9 mouse cellular contexts compared by ENCODE assay signal in the genomic region with DNA sequence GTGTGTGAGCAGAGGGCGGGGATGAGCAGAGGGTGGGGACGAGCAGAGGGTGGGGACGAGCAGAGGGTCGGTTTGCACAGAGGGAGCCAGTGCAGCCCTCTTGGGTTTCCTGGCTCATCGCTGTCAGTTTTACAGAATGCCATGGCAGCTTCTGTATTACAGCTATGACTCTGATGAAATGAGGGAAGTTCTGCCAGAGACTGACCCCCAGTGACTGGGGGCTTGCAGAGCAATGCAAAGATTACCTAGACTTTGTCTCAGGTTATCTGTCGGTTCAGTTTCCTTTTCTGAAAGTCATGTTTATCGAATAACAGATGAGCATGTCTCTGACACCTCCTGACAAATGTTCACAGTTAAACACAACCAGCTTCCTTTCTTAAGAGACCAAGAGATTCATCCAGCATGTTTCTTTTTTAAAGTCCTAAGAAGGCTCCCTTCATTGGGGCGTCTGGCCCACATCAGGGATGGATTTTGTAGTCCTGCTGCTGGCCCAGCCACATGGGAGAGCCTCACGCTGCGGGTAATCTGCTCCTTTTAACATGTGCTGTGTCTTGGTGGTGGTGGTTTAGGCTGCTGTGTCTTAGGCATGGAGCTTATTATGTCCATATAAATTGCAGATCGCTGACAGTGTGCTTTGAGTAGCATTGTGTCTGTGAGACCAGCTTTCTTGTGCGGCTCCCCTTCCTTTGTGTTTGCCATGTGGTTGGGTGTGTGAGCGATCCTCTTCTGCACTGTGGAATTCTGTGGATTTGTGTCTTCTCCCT.
DNase-seq lines count a peak whose midpoint lies in the region; ATAC-seq lines count a peak whose summit lies in the region.
"Had no signal": no experiment of that assay in that cellular context is flagged by ENCODE, and none has a peak within 500 bp of the region (broad histone marks: within the 10 kb centered on the region; RNA-seq: fewer than 3 reads in every experiment).

No protein-coding gene starts in this region.

- H3K9me3 ChIP-seq in heart, embryonic 12.5 days (replicated peaks) = no peaks in the 10 kb centered on the region
- H3K9me3 ChIP-seq in forebrain, embryonic 14.5 days (replicated peaks; ENCODE audit: control insufficient read depth, low read length) = no peaks in the 10 kb centered on the region

- H3K4me1 ChIP-seq in heart, embryonic 12.5 days (replicated peaks) = peaks cover 86% of the 10 kb centered on the region
- peaks cover 20% of the 10 kb centered on the region for H3K4me1 ChIP-seq in forebrain, embryonic 14.5 days (ENCODE audit: control insufficient read depth, insufficient read depth, low read length)

- H3K27me3 ChIP-seq in heart, embryonic 12.5 days (replicated peaks) = no peaks in the 10 kb centered on the region
- H3K27me3 ChIP-seq in forebrain, embryonic 14.5 days (replicated peaks; ENCODE audit: control insufficient read depth, insufficient read depth, low read length) = no peaks in the 10 kb centered on the region

- intact Hi-C loops in heart, postnatal 25 days (cut with DNase I) = loop anchor here (10.0 kb wide), 1 partner anchor 311 kb away; no protein-coding TSS in a partner anchor

- ATAC-seq in heart, embryonic 12.5 days (ENCODE audit: insufficient number of reproducible peaks, low FRiP score) = no peak
- ATAC-seq in forebrain, embryonic 14.5 days = no peak
- peak; percentile 42; the same call in 1 of the 2 replicates for ATAC-seq in megakaryocyte-erythroid progenitor cell, adult 5-6 weeks (replicated peaks; ENCODE audit: low FRiP score, low TSS enrichment, poor library complexity, severe bottlenecking)

- H3K27ac ChIP-seq in heart, embryonic 12.5 days (ENCODE audit: poor library complexity, severe bottlenecking) = no peak overlapping the region
- peak overlapping the region; percentile 63 for H3K27ac ChIP-seq in forebrain, embryonic 14.5 days (ENCODE audit: low read depth, low read length)

- 0 out of 2 replicates have a peak overlapping the region, but pooled peaks have one; percentile 9 for H3K4me2 ChIP-seq in heart, embryonic 12.5 days
- no peak overlapping the region for H3K4me2 ChIP-seq in forebrain, embryonic 14.5 days (ENCODE audit: low read length)

- H3K9ac ChIP-seq in heart, embryonic 12.5 days = no peak overlapping the region
- no peak overlapping the region for H3K9ac ChIP-seq in forebrain, embryonic 14.5 days (ENCODE audit: low read length)

- no peaks in the 10 kb centered on the region for H3K36me3 ChIP-seq in heart, embryonic 12.5 days
- H3K36me3 ChIP-seq in forebrain, embryonic 14.5 days (ENCODE audit: control insufficient read depth, insufficient read depth, low read length) = 0 out of 2 replicates have a peak, but pooled peaks cover 7% of the 10 kb centered on the region

- H3K4me3 ChIP-seq in heart, embryonic 12.5 days = no peak overlapping the region
- no peak overlapping the region for H3K4me3 ChIP-seq in forebrain, embryonic 14.5 days (ENCODE audit: low read depth, low read length)

- no peak for DNase-seq in heart, postnatal 25 days (ENCODE audit: low spot score)
- peak; percentile 58 for DNase-seq in CD4-positive, CD25-positive, alpha-beta regulatory T cell, adult 2 months (ENCODE audit: low read depth, low spot score)
- no peak for DNase-seq in forebrain, embryonic 14.5 days (ENCODE audit: low spot score)
- DNase-seq in right cerebral cortex, postnatal 4 days = no peak
- DNase-seq in cerebellum, adult 9-11 months = no peak
- no peak for DNase-seq in cerebellum, adult 18-20 months
- DNase-seq: cerebellum, adult 2 months had no signal

- WGBS in heart, embryonic 12.5 days = 39% methylated on average over 13 of the region's 13 CpGs
- 57% methylated on average over 13 of the region's 13 CpGs for WGBS in forebrain, embryonic 14.5 days
